Mouse (Mus musculus): Measurements from ENCODE around the gene Mrps18c.

GRCm38 (mm10) chr5:100760049-100760663 lies 38.3 kb upstream of the Mrps18c start:
- TF ChIP-seq CTCF (IDR thresholded peaks at IDR 0.05; ENCODE audit: insufficient read depth, low read depth, low read length) (no peak), POLR2A (IDR thresholded peaks at IDR 0.05; ENCODE audit: insufficient read depth, low read depth, low read length) (no peak)

All from olfactory bulb, adult 2 months (tissue).